Mouse (Mus musculus): Measurements from ENCODE around the gene Ttc7b.

The Ttc7b gene

GRCm38 (mm10) chr12:100269967-100270662, 250.5 kb downstream of the Ttc7b start:
- no peak for DNase-seq (ENCODE audit: low spot score)

- DNase-seq (ENCODE audit: low spot score) = no peak
Observed at GRCm38 (mm10) chr12:100268011-100268410, 252.6 kb downstream of the Ttc7b start.

GRCm38 (mm10) chr12:100265546-100266309, 254.9 kb downstream of the Ttc7b start:
- DNase-seq (ENCODE audit: low spot score) = no peak

GRCm38 (mm10) chr12:100264941-100265340, 255.7 kb downstream of the Ttc7b start:
- DNase-seq (ENCODE audit: low spot score) = no peak

- no peak for DNase-seq (ENCODE audit: low spot score)
Observed at GRCm38 (mm10) chr12:100262846-100263245, 257.8 kb downstream of the Ttc7b start.

GRCm38 (mm10) chr12:100261761-100262160, 258.9 kb downstream of the Ttc7b start:
- DNase-seq (ENCODE audit: low spot score) = no peak

- no peak for DNase-seq (ENCODE audit: low spot score)
Observed at GRCm38 (mm10) chr12:100260151-100260550, 260.5 kb downstream of the Ttc7b start.

- no peak for DNase-seq (ENCODE audit: low spot score)
Observed at GRCm38 (mm10) chr12:100257779-100258178, 262.8 kb downstream of the Ttc7b start.

- DNase-seq (ENCODE audit: low spot score) = no peak
Observed at GRCm38 (mm10) chr12:100255441-100255949, 265.1 kb downstream of the Ttc7b start.

GRCm38 (mm10) chr12:100254471-100254870, 266.2 kb downstream of the Ttc7b start:
- DNase-seq (ENCODE audit: low spot score) = no peak
